Comparison of ENCODE assay signal across 8 mouse cellular contexts in the genomic region with DNA sequence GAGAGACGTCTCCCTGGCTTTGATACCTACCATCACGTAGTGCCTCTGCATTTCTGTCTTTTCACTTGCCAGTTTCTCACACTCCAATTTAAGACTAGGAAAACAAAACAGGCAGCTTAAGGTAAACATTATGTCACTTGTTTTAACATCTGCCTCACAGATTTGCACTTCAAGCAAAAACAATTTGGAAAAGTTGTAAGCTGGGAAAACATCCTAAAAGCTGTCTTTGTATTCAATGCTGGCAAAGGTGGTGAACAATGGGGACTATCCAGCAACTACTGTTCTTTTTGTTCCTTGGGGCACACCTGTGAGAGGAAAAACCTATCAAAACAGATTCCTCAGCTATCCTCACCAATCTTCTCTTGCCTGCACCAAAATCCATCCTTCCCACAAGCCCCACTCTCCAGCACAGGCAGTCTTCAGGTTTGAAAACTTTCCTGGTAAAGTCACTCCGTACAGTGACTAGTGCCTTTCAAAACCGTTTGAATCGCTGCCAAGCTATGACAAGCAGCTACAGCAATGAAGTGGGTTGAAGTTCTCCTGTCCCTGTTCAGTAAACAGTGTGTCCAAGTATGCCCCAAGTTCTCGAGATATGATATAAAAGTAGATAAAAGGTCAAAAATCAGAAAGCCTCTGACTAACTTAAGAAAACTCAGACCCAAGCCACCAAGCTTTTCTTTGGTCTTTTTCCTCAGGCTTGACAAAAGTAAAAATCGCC. TPM values are rescaled to one million over a fixed set of nuclear protein-coding genes. Genes with fewer than 3 reads are reported as not detected.
DNase-seq lines count a peak whose midpoint lies in the region; ATAC-seq lines count a peak whose summit lies in the region.

No protein-coding gene starts in this region.

- peaks cover 62% of the 10 kb centered on the region for H3K4me1 ChIP-seq in heart, embryonic 13.5 days
- peaks cover 37% of the 10 kb centered on the region for H3K4me1 ChIP-seq in kidney, embryonic 16.5 days (ENCODE audit: insufficient read depth, low read length)

- H3K27me3 ChIP-seq in heart, embryonic 13.5 days (replicated peaks) = peaks cover 54% of the 10 kb centered on the region
- H3K27me3 ChIP-seq in kidney, embryonic 16.5 days (ENCODE audit: insufficient read depth, low read length) = no peaks in the 10 kb centered on the region

- no peaks in the 10 kb centered on the region; the same call in 1 of the 2 replicates for H3K36me3 ChIP-seq in heart, embryonic 13.5 days
- 0 out of 2 replicates have a peak, but pooled peaks cover 6% of the 10 kb centered on the region for H3K36me3 ChIP-seq in kidney, embryonic 16.5 days (ENCODE audit: insufficient read depth, low read length)

- no peaks in the 10 kb centered on the region for H3K9me3 ChIP-seq in heart, embryonic 13.5 days
- no peaks in the 10 kb centered on the region for H3K9me3 ChIP-seq in kidney, embryonic 16.5 days (ENCODE audit: low read length)

- 27% methylated on average over 7 of the region's 7 CpGs for WGBS in heart, embryonic 13.5 days
- WGBS in kidney, embryonic 16.5 days = 11% methylated on average over 7 of the region's 7 CpGs

- peak overlapping the region; percentile 87 for H3K9ac ChIP-seq in heart, embryonic 13.5 days
- H3K9ac ChIP-seq in kidney, embryonic 16.5 days (replicated peaks; ENCODE audit: low read length) = peak overlapping the region; percentile 91

- peak overlapping the region; percentile 91 for H3K4me2 ChIP-seq in heart, embryonic 13.5 days
- peak overlapping the region; percentile 62 for H3K4me2 ChIP-seq in kidney, embryonic 16.5 days (replicated peaks; ENCODE audit: low read depth, low read length)

- H3K27ac ChIP-seq in heart, embryonic 13.5 days (replicated peaks) = no peak overlapping the region
- H3K27ac ChIP-seq in kidney, embryonic 16.5 days (ENCODE audit: low read length) = no peak overlapping the region; the same call in 1 of the 2 replicates

- DNase-seq in retina, postnatal 1 day = peak; percentile 51
- no peak for DNase-seq in retina, embryonic 14.5 days (ENCODE audit: low spot score)
- peak; percentile 45 for DNase-seq in cerebellum, adult 9-11 months
- peak; percentile 76 for DNase-seq in lung, postnatal 10 days
- DNase-seq in thymus, postnatal 36 days = no peak
- no peak for DNase-seq in thymus, postnatal 0 days (ENCODE audit: low spot score)

- H3K4me3 ChIP-seq in heart, embryonic 13.5 days = peak overlapping the region; percentile 82
- peak overlapping the region; percentile 81 for H3K4me3 ChIP-seq in kidney, embryonic 16.5 days (ENCODE audit: low read length)

- no peak for ATAC-seq in heart, embryonic 13.5 days (ENCODE audit: extremely low read depth, insufficient number of reproducible peaks, low FRiP score, low TSS enrichment)
- ATAC-seq in kidney, embryonic 16.5 days (ENCODE audit: low FRiP score, low TSS enrichment) = no peak

RNA-seq across cellular contexts. Expression of gene Tle1, which starts 2.7 kb away (rescaled TPM):
- polyA plus RNA-seq in heart, embryonic 13.5 days (2015; fragmentation: Nextera tagmentation; extraction: Ambion mirVana) = 5.9 and 6.6 TPM in 2 replicates
- polyA plus RNA-seq in kidney, embryonic 16.5 days (2015; fragmentation: Nextera tagmentation; extraction: Ambion mirVana) = 24.8 and 25.5 TPM in 2 replicates
- polyA plus RNA-seq in thymus, postnatal 0 days (2015; fragmentation: Nextera tagmentation; extraction: Ambion mirVana) = 5.7 and 6.0 TPM in 2 replicates

Comparison
In these comparisons a context has a peak if more than half of its experiments do, and no peak if none do; other contexts are left out.
1. DNase-seq: peak in retina, postnatal 1 day (single experiment), cerebellum, adult 9-11 months (single experiment) and lung, postnatal 10 days (single experiment); none in retina, embryonic 14.5 days (single experiment), thymus, postnatal 36 days (0 of 2) and thymus, postnatal 0 days (single experiment).